Mouse (Mus musculus) stomach, embryonic 14.5 days (tissue): ENCODE measurements at regions not wholly inside any gene's neighbourhood (a gene's known extent, or its start where the extent isn't known, plus 50 kb on each side); places are given as distances from the start of the nearest gene placed in this dataset.
"Not testable (repeated sequence)": the region's sequence is repeated elsewhere in the genome, so short reads cannot be mapped to it uniquely, and the experiment has no call there.

Experiments
- ATAC-seq: fragments of 200-750 bp; cut with Nextera tagmentation; 2 replicates; pipeline ENCODE4 v1.8.0; 2017; ENCODE audit warnings: low read depth, moderate TSS enrichment; ENCODE audit not compliant: insufficient number of reproducible peaks, insufficient read depth, low FRiP score
- H3K27ac ChIP-seq: fragments of 300-500 bp; sonication (generic); 2 replicates; pipeline ENCODE4 v1.5.1; 2014; ENCODE audit warnings: mild to moderate bottlenecking, low read length, moderate library complexity, mixed read lengths
- H3K27me3 ChIP-seq: fragments of 300-500 bp; sonication (generic); 2 replicates; pipeline ENCODE4 v1.6.1; 2014; ENCODE audit warnings: low read length, control low read depth, mixed read lengths; ENCODE audit not compliant: control insufficient read depth, insufficient read depth
- H3K36me3 ChIP-seq: fragments of 300-500 bp; sonication (generic); 2 replicates; pipeline ENCODE4 v1.6.1; 2014; ENCODE audit warnings: mild to moderate bottlenecking, control low read depth, low read length, moderate library complexity, mixed read lengths; ENCODE audit not compliant: control insufficient read depth, insufficient read depth
- H3K4me1 ChIP-seq: fragments of 300-500 bp; sonication (generic); 2 replicates; pipeline ENCODE4 v1.6.1; 2014; ENCODE audit warnings: low read length, control low read depth, mixed read lengths; ENCODE audit not compliant: control insufficient read depth, insufficient read depth
- H3K4me2 ChIP-seq: fragments of 300-500 bp; sonication (generic); replicated peaks from 2 replicates; pipeline ENCODE4 v1.6.1; 2014; ENCODE audit warnings: low read depth, low read length, control low read depth
- H3K4me3 ChIP-seq: fragments of 300-500 bp; sonication (generic); 2 replicates; pipeline ENCODE4 v1.5.1; 2014; ENCODE audit warnings: low read depth, low read length, control low read depth
- H3K9ac ChIP-seq: fragments of 300-500 bp; sonication (generic); replicated peaks from 2 replicates; pipeline ENCODE4 v1.6.1; 2014; ENCODE audit warnings: low read depth, mild to moderate bottlenecking, control low read depth, low read length, moderate library complexity, mixed read lengths
- H3K9me3 ChIP-seq: fragments of 300-500 bp; sonication (generic); 2 replicates; pipeline ENCODE4 v1.6.1; 2016; ENCODE audit warnings: low read depth, low read length, control low read depth; ENCODE audit not compliant: control insufficient read depth
- WGBS: fragments of 180-500 bp; shearing (Covaris S2); extraction: QIAGEN DNeasy Blood & Tissue Kit; methylation state at CpG from one replicate; pipeline ENCODE4 v1.1.7; 2014; 5-methylcytosine and 5-hydroxymethylcytosine counted together

- not testable (repeated sequence) for H3K27me3 ChIP-seq, H3K4me2 ChIP-seq, ATAC-seq, H3K36me3 ChIP-seq, H3K4me1 ChIP-seq, H3K9ac ChIP-seq, H3K27ac ChIP-seq, H3K4me3 ChIP-seq, H3K9me3 ChIP-seq
- WGBS = 63% methylated on average over 3 of the region's 3 CpGs
Measured at GRCm38 (mm10) chrX:93917367-93917766, 51.1 kb upstream of the AU015836 start.
